Mouse (Mus musculus) adrenal gland, adult (tissue): ENCODE data around the gene Hoxb8.

Experiments
- DNase-seq, 2 experiments: peaks; one replicate each; pipeline ENCODE4 v3.0.0; 2022 to 2023; ENCODE audit warnings: low spot score in 1 of 2; ENCODE audit not compliant: inconsistent age in 2 of 2

Hoxb8 gene

GRCm38 (mm10) chr11:96281855-96282570, at the start of gene Hoxb8:
TSS of gene Hoxb8 (plus strand) at chr11:96281905.
- DNase-seq: peak; percentile 68 to 78

DNA sequence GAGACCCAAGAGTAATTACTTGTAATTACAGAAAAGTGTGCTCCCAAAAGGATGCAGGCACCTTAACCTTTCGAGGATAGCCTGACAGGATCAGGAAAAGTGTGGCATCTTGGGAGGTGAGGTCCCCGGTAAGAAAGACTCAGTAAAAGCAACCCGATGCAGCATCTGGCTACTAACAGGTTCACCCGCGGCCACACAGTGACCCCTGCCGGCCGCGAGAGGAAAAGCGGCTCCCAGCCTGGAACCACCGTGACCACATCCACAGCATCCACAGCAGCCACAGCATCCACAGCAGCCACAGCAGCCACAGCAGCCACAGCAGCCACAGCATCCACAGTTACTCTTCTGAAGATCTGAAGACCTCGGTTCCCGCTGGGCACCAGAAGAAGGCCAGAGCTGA, 46.8 kb upstream of the Hoxb8 start:
- peak; percentile 41 to 84 for DNase-seq

DNA sequence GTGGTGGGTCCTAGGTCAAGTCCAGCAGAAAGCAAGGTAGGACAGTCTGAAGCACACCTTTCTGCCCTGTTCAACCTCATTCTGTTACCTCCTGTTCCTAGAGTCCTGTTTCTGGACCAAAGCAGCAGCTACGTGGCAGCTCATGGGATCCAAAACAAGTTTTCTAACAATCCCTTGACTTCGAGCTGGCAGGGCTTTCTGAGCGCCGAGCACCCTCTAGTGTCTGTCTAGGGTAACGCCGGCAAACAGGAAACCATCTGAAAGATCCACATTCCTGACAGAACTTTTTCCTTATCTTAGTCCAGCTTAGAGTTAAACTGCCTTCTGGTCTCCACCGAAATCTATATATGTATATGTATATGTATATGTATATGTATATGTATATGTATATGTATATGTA, 41.5 kb upstream of the Hoxb8 start:
- DNase-seq: peak; percentile 55 to 85

- DNase-seq: peak; percentile 86 to 92
Observed at GRCm38 (mm10) chr11:96250901-96251300, 30.8 kb upstream of the Hoxb8 start.

- DNase-seq: peak; percentile 65 to 86
Observed at GRCm38 (mm10) chr11:96251480-96252031, 30.1 kb upstream of the Hoxb8 start.

GRCm38 (mm10) chr11:96252541-96253120, 29.1 kb upstream of the Hoxb8 start:
- DNase-seq: peak; percentile 31 to 81

DNA sequence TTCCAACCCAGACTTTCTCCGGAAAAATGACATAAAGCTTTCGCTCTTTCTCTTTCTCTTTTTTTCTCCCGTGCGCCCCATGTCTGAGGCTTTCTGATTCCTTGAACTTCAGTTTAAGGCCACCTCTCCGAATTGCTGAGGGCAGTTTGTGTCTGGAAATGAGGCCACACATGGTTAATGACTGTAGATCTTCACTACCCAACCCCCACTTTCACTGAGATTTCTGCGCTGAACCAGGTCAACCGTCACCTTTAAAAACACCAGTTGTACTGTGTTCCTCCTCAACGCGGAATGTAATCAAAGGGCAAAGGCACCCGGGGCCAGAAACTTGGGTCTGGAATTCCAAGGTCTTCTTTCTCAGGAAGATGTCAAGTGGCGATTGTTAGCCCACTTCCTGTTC, 27.5 kb upstream of the Hoxb8 start:
- peak; percentile 65 to 90 for DNase-seq

GRCm38 (mm10) chr11:96255111-96255995, 26.4 kb upstream of the Hoxb8 start:
- DNase-seq: peak; percentile 53 to 86

- DNase-seq: no peak
Observed at GRCm38 (mm10) chr11:96255996-96256445, 25.7 kb upstream of the Hoxb8 start.

DNA sequence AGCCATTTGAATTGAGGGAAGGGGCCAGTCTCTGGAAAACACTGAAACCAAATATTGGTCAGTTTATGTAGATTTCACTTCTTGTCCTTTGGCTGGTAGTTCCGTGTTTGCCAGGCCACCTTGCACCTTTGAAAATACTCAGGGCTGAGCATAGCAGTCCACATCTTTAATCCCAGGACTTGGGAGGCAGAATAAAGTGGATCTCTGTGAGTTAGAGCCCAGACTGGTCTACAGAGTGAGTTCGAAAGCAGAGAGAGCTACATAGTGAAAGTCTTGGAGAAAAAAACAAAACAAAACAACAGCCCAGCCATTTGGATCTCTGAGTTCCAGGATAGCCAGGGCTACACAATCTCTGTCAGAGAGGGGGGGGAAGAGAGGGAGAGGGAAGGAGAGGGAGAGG, 24.6 kb upstream of the Hoxb8 start:
- DNase-seq: peak in 1 of 2 experiments; percentile 65

GRCm38 (mm10) chr11:96259038-96259437, 22.7 kb upstream of the Hoxb8 start:
- peak; percentile 43 to 72 for DNase-seq

DNA sequence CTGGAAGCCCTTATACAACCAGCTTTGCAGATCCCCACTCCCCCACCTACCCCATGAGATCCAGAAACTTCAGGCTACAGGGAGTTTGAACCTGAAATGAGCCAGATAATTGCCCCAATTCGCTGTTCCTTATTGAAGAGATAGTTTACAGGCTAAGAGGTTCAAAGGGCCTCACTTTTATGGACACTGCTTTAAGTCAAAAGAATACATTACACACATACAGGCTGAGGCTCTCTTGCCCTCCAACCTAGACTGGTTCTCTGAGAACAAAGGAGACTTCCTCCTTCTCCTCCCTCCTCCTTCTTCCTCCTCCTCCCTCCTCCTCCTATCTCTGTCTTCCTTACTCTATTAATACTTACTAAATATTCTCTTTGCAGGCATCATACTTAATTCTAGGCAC, 22.2 kb upstream of the Hoxb8 start:
- DNase-seq: peak in 1 of 2 experiments; percentile 61

DNA sequence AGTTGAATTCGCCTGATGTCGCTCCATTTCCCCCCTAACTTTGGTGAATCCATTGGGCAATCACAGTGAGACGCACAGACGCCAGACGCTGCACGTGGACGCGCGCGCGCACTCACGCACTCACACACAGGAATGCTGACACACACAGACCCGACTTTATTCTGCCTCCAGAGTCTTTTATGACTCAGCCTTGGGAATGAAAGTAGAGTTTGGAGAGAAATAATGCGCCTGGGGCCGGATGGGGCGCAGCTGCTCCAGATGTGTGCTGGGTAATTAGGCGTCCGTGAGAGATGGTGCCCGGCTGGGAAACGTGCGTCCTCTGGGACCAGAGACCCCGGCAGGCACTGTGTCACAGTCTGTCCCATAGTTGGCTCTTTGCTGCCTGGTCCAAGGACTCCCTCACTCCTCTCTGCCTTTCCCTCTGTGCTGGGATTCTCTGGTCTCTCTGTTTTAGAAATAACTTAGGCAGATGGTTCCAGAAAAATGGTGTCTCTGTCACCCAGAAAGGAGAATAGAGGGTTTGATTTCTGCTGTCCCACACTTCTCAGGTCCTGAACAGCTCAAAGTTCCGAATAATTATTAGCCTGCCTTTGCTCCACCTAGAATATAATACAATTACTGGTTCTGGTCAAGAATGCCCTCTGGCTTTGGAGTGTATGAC, 21.3 kb upstream of the Hoxb8 start:
- peak; percentile 92 to 95 for DNase-seq

- peak; percentile 95 to 97 for DNase-seq
Observed at GRCm38 (mm10) chr11:96261323-96261890, 20.3 kb upstream of the Hoxb8 start.

DNA sequence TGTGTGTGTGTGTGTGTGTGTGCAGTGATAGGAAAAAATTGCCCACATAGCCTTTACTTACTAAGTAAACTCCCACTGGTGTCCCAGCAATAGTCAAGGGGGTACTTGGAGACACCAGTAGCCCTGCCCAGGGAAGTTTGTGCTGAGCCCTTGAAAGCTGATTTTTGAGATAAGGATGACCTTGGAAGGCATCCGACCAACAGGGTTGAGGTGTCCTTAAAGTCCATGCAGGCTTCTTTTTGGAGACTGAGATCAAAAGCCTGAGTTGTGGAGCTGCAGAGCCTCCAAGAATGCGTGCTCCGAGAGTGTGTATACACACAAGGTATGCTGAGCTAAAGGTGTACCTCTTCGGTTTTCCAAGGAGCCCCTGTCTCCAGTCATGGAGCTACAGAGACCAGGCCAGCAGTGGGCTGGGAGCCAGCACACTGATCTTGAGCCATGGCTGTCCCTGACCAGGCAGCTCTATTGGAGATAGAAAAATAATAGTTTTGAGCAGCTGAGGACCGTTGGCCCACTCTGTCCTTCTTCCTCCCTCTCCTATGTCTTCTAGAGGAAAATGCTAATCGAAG, 19.4 kb upstream of the Hoxb8 start:
- DNase-seq: peak; percentile 77 to 93

GRCm38 (mm10) chr11:96263636-96264389, 17.9 kb upstream of the Hoxb8 start:
- DNase-seq: peak; percentile 54 to 80

- DNase-seq: peak; percentile 37 to 77
Observed at GRCm38 (mm10) chr11:96264390-96265020, 17.2 kb upstream of the Hoxb8 start.

DNA sequence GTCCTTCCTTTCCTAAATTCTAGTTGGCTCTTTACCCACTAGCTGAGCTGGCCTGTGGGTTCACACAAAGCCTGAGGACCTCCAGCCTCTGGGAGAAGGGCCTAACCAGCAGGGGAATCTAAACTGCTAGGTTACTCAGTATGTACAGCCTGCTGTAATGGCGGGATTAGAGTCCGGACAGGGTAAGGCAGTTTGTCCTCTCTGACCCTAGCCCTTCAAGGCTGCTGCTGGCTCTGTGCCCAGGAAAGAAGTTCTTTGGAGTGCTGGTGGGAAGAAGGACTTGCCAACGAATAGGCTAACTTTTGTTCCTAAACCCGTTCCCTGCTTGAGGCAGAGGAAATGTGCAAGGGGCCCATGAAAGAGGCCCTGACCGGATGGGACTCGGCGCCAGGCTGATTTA, 15.8 kb upstream of the Hoxb8 start:
- peak; percentile 90 to 94 for DNase-seq
